Comparison of ENCODE assay signal across 9 mouse cellular contexts in genomic region chr12:31580634-31581318, GRCm38 (mm10). TPM values are rescaled to one million over a fixed set of nuclear protein-coding genes. Genes with fewer than 3 reads are reported as not detected.
DNase-seq lines count a peak whose midpoint lies in the region; ATAC-seq lines count a peak whose summit lies in the region.
"Had no signal": no experiment of that assay in that cellular context is flagged by ENCODE, and none has a peak within 500 bp of the region (broad histone marks: within the 10 kb centered on the region; RNA-seq: fewer than 3 reads in every experiment).

No protein-coding gene starts in this region.

- no peaks in the 10 kb centered on the region for H3K27me3 ChIP-seq in midbrain, embryonic 14.5 days (ENCODE audit: control insufficient read depth, insufficient read depth, low read length)
- no peaks in the 10 kb centered on the region for H3K27me3 ChIP-seq in kidney, embryonic 16.5 days (ENCODE audit: insufficient read depth, low read length)

- ATAC-seq in midbrain, embryonic 14.5 days (ENCODE audit: low FRiP score, low TSS enrichment): peak; percentile 81
- ATAC-seq in kidney, embryonic 16.5 days (ENCODE audit: low FRiP score, low TSS enrichment): no peak

- DNase-seq in embryo, embryonic 10 days (ENCODE audit: low spot score): peak; percentile 47
- DNase-seq in embryo, embryonic 9.5 days (ENCODE audit: extremely low spot score): no peak
- peak; percentile 19 for DNase-seq in adipocyte (ENCODE audit: low spot score)
- DNase-seq in forelimb bud, embryonic 11.5 days (ENCODE audit: low read depth, low spot score): peak; percentile 51
- DNase-seq in midbrain, embryonic 14.5 days: peak; percentile 80
- no peak for DNase-seq in gastrocnemius, adult 8-10 months (ENCODE audit: low spot score in 2 of 2)
- no peak for DNase-seq in lung, postnatal 4 days

- H3K27ac ChIP-seq in midbrain, embryonic 14.5 days (replicated peaks; ENCODE audit: low read depth, low read length): no peak overlapping the region
- H3K27ac ChIP-seq in kidney, embryonic 16.5 days (ENCODE audit: low read length): no peak overlapping the region

- no peak overlapping the region for H3K9ac ChIP-seq in midbrain, embryonic 14.5 days (replicated peaks; ENCODE audit: low read length)
- H3K9ac ChIP-seq in kidney, embryonic 16.5 days (replicated peaks; ENCODE audit: low read length): no peak overlapping the region

- H3K4me3 ChIP-seq in midbrain, embryonic 14.5 days (replicated peaks; ENCODE audit: low read depth, low read length): no peak overlapping the region
- no peak overlapping the region for H3K4me3 ChIP-seq in kidney, embryonic 16.5 days (ENCODE audit: low read length)
- H3K4me3 ChIP-seq: myocyte had no signal

- WGBS in midbrain, embryonic 14.5 days: 70% methylated on average over 5 of the region's 5 CpGs
- 88% methylated on average over 5 of the region's 5 CpGs for WGBS in kidney, embryonic 16.5 days

- H3K36me3 ChIP-seq in midbrain, embryonic 14.5 days (ENCODE audit: control insufficient read depth, insufficient read depth, low read length): no peaks in the 10 kb centered on the region
- no peaks in the 10 kb centered on the region for H3K36me3 ChIP-seq in kidney, embryonic 16.5 days (ENCODE audit: insufficient read depth, low read length)

- no peak overlapping the region for H3K4me2 ChIP-seq in midbrain, embryonic 14.5 days (ENCODE audit: low read length)
- no peak overlapping the region for H3K4me2 ChIP-seq in kidney, embryonic 16.5 days (replicated peaks; ENCODE audit: low read depth, low read length)

- no peaks in the 10 kb centered on the region for H3K9me3 ChIP-seq in midbrain, embryonic 14.5 days (ENCODE audit: control insufficient read depth, low read length)
- H3K9me3 ChIP-seq in kidney, embryonic 16.5 days (ENCODE audit: low read length): no peaks in the 10 kb centered on the region

- H3K4me1 ChIP-seq in midbrain, embryonic 14.5 days (ENCODE audit: control insufficient read depth, insufficient read depth, low read length): peaks cover 6% of the 10 kb centered on the region
- H3K4me1 ChIP-seq in kidney, embryonic 16.5 days (ENCODE audit: insufficient read depth, low read length): no peaks in the 10 kb centered on the region

RNA-seq across cellular contexts. Expression of gene Slc26a4, which starts 21.0 kb away (rescaled TPM):
- polyA plus RNA-seq in midbrain, embryonic 14.5 days (2014; fragmentation: Nextera tagmentation; extraction: Ambion mirVana): 0.07 TPM in 1 of 2 replicates, not detected in the other
- total RNA-seq in gastrocnemius, adult 8-10 months (2022): not detected
- 1.6 and 1.9 TPM in 2 replicates for polyA plus RNA-seq in kidney, embryonic 16.5 days (2015; fragmentation: Nextera tagmentation; extraction: Ambion mirVana)

RNA-seq across cellular contexts. Expression of gene Bcap29, which starts 53.7 kb away (rescaled TPM):
- 31.6 TPM in 2 replicates for polyA plus RNA-seq in midbrain, embryonic 14.5 days (2014; fragmentation: Nextera tagmentation; extraction: Ambion mirVana)
- 10 to 100 TPM; 25.1 to 30.6 (median 27.9) TPM for total RNA-seq in gastrocnemius, adult 8-10 months (2022)
- polyA plus RNA-seq in kidney, embryonic 16.5 days (2015; fragmentation: Nextera tagmentation; extraction: Ambion mirVana): 25.7 and 29.2 TPM in 2 replicates

Comparison
In these comparisons a context has a peak if more than half of its experiments do, and no peak if none do; other contexts are left out.
1. DNase-seq: peak in embryo, embryonic 10 days (single experiment), adipocyte (single experiment), forelimb bud, embryonic 11.5 days (single experiment) and midbrain, embryonic 14.5 days (single experiment); none in embryo, embryonic 9.5 days (single experiment), gastrocnemius, adult 8-10 months (0 of 2) and lung, postnatal 4 days (0 of 2).